Mouse (Mus musculus) liver, postnatal 0 days (tissue): ENCODE data around the gene Plppr1.

Source experiments
- CTCF ChIP-seq: sonication (generic); IDR thresholded peaks from 2 replicates; pipeline ENCODE4 v1.5.1; 2016; ENCODE audit warnings: antibody characterized with exemption, low read depth
- EP300 ChIP-seq: IDR thresholded peaks from 2 replicates; pipeline ENCODE4 v1.6.1; 2016; ENCODE audit warnings: antibody characterized with exemption, low read depth, mild to moderate bottlenecking

DNA sequence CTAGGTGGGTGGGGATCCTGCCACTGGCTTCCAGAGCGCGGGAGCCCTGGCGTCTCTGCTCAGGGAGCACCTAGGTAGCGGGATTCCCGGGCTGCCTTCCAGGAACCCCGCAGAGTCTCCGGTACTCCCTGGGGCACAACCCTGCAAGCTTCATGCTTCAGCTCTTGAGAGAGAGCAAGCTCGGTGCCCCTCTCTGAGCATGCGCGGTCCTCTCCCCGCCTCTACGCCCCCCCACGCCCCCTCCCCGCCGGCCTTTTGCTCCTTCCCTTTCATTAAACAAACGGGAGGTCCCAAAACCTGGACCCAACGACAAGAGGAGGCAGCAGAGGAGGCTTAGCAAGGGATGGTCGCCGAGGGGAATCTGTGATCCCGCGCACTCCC, at the start of gene Plppr1:
- no peak for TF ChIP-seq CTCF
- no peak for TF ChIP-seq EP300
